Mouse (Mus musculus) forebrain, embryonic 15.5 days (tissue): ENCODE results near the gene Clcnkb. TPM values are rescaled to one million over a fixed set of nuclear protein-coding genes. Genes with fewer than 3 reads are reported as not detected.
A peak's percentile ranks its signal among the peaks of the same experiment; 100 is the strongest.

Experiments
- ATAC-seq: fragments of 200-750 bp; cut with Nextera tagmentation; replicated peaks from 2 replicates; pipeline ENCODE4 v1.8.0; 2017; ENCODE audit warnings: mild to moderate bottlenecking, moderate TSS enrichment, moderate library complexity
- H3K27ac ChIP-seq: fragments of 300-500 bp; sonication (generic); replicated peaks from 2 replicates; pipeline ENCODE4 v1.5.1; 2015; ENCODE audit warnings: mild to moderate bottlenecking, inconsistent platforms
- H3K27me3 ChIP-seq: fragments of 300-500 bp; sonication (generic); 2 replicates; pipeline ENCODE4 v1.6.1; 2015; ENCODE audit warnings: inconsistent platforms
- H3K36me3 ChIP-seq: fragments of 300-500 bp; sonication (generic); 2 replicates; pipeline ENCODE4 v1.6.1; 2015; ENCODE audit warnings: mild to moderate bottlenecking, inconsistent platforms
- H3K4me1 ChIP-seq: fragments of 300-500 bp; sonication (generic); 2 replicates; pipeline ENCODE4 v1.6.1; 2015; ENCODE audit warnings: inconsistent platforms
- H3K4me2 ChIP-seq: fragments of 300-500 bp; sonication (generic); replicated peaks from 2 replicates; pipeline ENCODE4 v1.6.1; 2015; ENCODE audit warnings: mild to moderate bottlenecking, inconsistent platforms
- H3K4me3 ChIP-seq: fragments of 300-500 bp; sonication (generic); 2 replicates; pipeline ENCODE4 v1.5.1; 2015; ENCODE audit warnings: mild to moderate bottlenecking, inconsistent platforms
- H3K9ac ChIP-seq: fragments of 300-500 bp; sonication (generic); replicated peaks from 2 replicates; pipeline ENCODE4 v1.6.1; 2015; ENCODE audit warnings: mild to moderate bottlenecking, inconsistent platforms
- H3K9me3 ChIP-seq: fragments of 300-500 bp; sonication (generic); 2 replicates; pipeline ENCODE4 v1.6.1; 2016; ENCODE audit warnings: inconsistent platforms
- WGBS: fragments of 180-500 bp; shearing (Covaris S2); methylation state at CpG from one replicate; pipeline ENCODE4 v1.1.7; 2015; ENCODE audit warnings: mixed read lengths; 5-methylcytosine and 5-hydroxymethylcytosine counted together
- polyA plus RNA-seq: library from polyadenylated mRNA; unstranded; fragments of >200 nt; fragmentation: Nextera tagmentation; extraction: Ambion mirVana; gene quantifications from 2 replicates; pipeline ENCODE4 v1.2.1, GENCODE M21; 2015

The Clcnkb gene
- polyA plus RNA-seq, 1 experiment from 2014 or later = not detected

DNA sequence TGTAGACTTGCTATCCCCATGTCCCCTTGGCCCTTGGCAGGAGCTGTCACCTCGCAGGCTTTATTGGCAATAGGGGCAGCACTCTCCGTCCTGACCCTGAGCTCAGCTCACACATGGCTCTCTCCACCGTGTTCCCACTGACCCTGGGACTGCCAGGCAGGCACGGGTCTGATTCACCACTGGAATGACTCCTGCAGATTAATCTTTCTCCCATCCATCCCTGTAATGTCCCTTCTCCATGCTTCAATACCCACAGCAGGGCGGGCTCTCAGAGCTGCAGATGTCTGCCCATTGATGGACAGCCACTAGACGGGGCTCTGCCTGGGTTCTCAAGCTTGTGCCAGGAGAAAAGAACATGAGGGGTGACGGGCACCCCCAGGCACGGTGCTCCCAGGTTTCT, 50.7 kb downstream of the Clcnkb start:
- H3K4me1 ChIP-seq = peaks cover 4% of the 10 kb centered on the region
- H3K9me3 ChIP-seq = no peaks in the 10 kb centered on the region
- H3K9ac ChIP-seq = no peak overlapping the region
- H3K4me3 ChIP-seq = no peak overlapping the region
- no peak overlapping the region for H3K27ac ChIP-seq
- no peaks in the 10 kb centered on the region for H3K36me3 ChIP-seq
- H3K27me3 ChIP-seq = no peaks in the 10 kb centered on the region; the same call in 1 of the 2 replicates
- WGBS = 59% methylated on average over 8 of the region's 8 CpGs
- no peak overlapping the region for H3K4me2 ChIP-seq
- no peak for ATAC-seq

DNA sequence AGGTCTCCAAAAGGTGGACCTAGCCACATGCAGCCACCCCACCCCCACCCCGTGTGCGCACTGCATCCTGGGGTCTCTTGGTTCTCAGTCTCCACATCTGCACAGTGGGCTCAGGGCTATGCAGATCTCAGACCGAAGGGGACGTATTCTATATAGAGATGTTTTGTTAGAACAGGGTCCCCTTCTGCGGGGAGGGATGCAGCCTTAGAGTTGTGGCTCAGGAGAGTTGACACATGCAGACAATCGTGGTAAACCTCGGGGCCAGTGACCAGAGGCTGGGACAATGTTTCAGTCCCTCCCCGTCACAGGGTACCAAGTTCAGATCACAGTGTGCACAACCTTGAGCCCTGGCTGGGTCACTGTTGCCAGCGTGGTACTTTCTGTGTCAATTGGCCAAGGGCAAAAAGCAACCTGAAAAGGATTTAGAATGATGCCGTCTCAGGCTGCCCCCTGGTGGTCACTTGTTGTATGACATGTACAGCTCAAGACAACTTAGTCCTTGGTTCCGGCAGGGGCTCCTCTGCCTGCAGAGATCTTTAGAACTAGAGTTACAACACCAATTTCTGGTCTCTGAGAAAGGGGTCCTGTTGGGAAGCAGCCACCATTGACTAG, 52.8 kb downstream of the Clcnkb start:
- Histone ChIP-seq H3K9ac (no peak overlapping the region), H3K9me3 (no peaks in the 10 kb centered on the region), H3K4me2 (no peak overlapping the region), H3K4me3 (no peak overlapping the region), H3K4me1 (peaks cover 4% of the 10 kb centered on the region), H3K27ac (no peak overlapping the region), H3K27me3 (no peaks in the 10 kb centered on the region; the same call in 1 of the 2 replicates), H3K36me3 (no peaks in the 10 kb centered on the region)
- WGBS = 27% methylated on average over 11 of the region's 11 CpGs
- ATAC-seq = peak; percentile 46; the same call in 1 of the 2 replicates

DNA sequence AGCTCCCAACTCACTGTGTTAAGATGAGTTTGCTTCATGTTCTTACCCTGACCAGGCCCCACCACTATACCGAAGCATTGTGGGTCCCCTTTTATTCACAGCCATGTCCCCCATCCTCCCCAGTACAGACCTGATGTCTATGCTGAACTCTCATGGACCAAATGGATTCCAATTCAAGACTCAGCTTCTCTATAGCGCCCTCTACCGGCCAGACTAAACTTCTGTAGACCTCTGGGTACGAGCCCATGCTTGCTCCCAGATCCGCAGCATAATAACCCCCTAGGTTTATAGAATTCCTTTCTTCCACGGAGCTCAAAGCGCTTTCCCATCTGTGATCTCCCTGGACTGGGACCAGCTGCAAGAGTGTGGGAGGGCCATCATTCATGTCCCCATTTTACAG, 55.0 kb downstream of the Clcnkb start:
- no peak overlapping the region for H3K9ac ChIP-seq
- H3K9me3 ChIP-seq = no peaks in the 10 kb centered on the region
- H3K27me3 ChIP-seq = no peaks in the 10 kb centered on the region
- no peak overlapping the region for H3K4me3 ChIP-seq
- H3K4me1 ChIP-seq = no peaks in the 10 kb centered on the region
- 28% methylated on average over 7 of the region's 7 CpGs for WGBS
- H3K27ac ChIP-seq = no peak overlapping the region
- no peak for ATAC-seq
- H3K36me3 ChIP-seq = no peaks in the 10 kb centered on the region
- no peak overlapping the region for H3K4me2 ChIP-seq

DNA sequence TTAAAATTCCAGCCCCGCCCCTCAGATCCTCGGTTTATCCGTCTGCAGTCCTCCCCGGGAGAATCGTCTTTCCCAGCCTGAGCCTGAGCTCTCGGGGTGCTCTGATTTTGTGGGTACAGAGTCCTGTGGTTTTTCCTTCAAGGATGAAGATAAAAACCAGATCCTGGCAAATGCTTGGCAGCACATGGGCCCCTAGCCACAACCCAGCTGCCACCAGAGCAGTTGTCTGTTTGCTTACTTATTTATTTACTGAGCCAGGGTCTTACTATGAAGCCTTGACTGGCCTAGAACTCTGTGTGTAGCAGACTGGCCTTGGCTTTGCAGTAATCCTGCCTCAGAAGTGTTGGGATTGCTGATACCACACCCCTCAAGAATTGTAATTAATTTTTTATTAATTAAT, 56.6 kb downstream of the Clcnkb start:
- H3K4me1 ChIP-seq = no peaks in the 10 kb centered on the region
- no peaks in the 10 kb centered on the region for H3K9me3 ChIP-seq
- H3K27me3 ChIP-seq = no peaks in the 10 kb centered on the region
- no peak for ATAC-seq
- no peak overlapping the region for H3K9ac ChIP-seq
- no peak overlapping the region for H3K4me2 ChIP-seq
- WGBS = 82% methylated on average over 6 of the region's 6 CpGs
- no peak overlapping the region for H3K4me3 ChIP-seq
- H3K27ac ChIP-seq = no peak overlapping the region
- no peaks in the 10 kb centered on the region for H3K36me3 ChIP-seq

DNA sequence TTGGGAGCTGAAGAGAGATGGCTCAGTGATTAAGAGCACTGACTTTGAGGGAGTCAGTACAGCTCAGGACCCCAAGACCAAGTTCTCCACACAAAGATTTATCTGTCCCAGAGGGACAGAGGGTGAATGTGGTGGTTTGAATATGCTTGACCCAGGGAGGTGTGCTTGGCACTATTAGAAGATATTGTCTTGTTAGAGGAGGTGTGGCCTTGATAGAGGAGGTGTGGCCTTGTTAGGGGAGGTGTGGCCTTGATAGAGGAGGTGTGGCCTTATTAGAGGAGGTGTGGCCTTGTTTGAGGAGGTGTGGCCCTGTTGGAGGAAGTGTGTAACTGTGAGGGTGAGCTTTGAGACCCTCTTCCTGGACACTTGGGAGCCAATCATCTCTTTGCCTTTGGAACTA, 58.0 kb downstream of the Clcnkb start:
- H3K4me3 ChIP-seq = no peak overlapping the region
- no peaks in the 10 kb centered on the region for H3K4me1 ChIP-seq
- no peak overlapping the region for H3K9ac ChIP-seq
- ATAC-seq = no peak
- no peaks in the 10 kb centered on the region for H3K36me3 ChIP-seq
- no peak overlapping the region for H3K27ac ChIP-seq
- H3K9me3 ChIP-seq = no peaks in the 10 kb centered on the region
- no peak overlapping the region for H3K4me2 ChIP-seq
- H3K27me3 ChIP-seq = no peaks in the 10 kb centered on the region

Other genes with a start within 250 kb of the Clcnkb start
- 8.4 and 10.9 TPM in 2 replicates for gene Rsg1, start 202.1 kb downstream of the Clcnkb start, polyA plus RNA-seq
- gene Arhgef19, start 176.5 kb downstream of the Clcnkb start, polyA plus RNA-seq = 1.3 TPM in 2 replicates
- 1.0 and 1.1 TPM in 2 replicates for gene Epha2, start 114.8 kb downstream of the Clcnkb start, polyA plus RNA-seq
- gene Fam131c, start 47.8 kb downstream of the Clcnkb start, polyA plus RNA-seq = 12.1 and 13.8 TPM in 2 replicates
- gene Clcnka, start 17.3 kb downstream of the Clcnkb start, polyA plus RNA-seq = not detected in 2 replicates
- 0.09 TPM in 1 of 2 replicates, not detected in the other for gene Hspb7, start 4.8 kb upstream of the Clcnkb start, polyA plus RNA-seq
- gene Srarp, start 20.1 kb upstream of the Clcnkb start, polyA plus RNA-seq = 0.20 TPM in 1 of 2 replicates, not detected in the other
- 61.8 and 65.6 TPM in 2 replicates for gene Zbtb17, start 28.6 kb upstream of the Clcnkb start, polyA plus RNA-seq
- 18.5 and 18.9 TPM in 2 replicates for gene Spen, start 122.6 kb upstream of the Clcnkb start, polyA plus RNA-seq
- 17.4 and 22.6 TPM in 2 replicates for gene Fblim1, start 190.1 kb upstream of the Clcnkb start, polyA plus RNA-seq
- 0.17 TPM in 2 replicates for gene Tmem82, start 202.6 kb upstream of the Clcnkb start, polyA plus RNA-seq
- gene Slc25a34, start 207.8 kb upstream of the Clcnkb start, polyA plus RNA-seq = 0.06 and 0.14 TPM in 2 replicates
- 7.6 TPM in 2 replicates for gene Plekhm2, start 248.9 kb upstream of the Clcnkb start, polyA plus RNA-seq